Mouse (Mus musculus) spleen, postnatal 10 days (tissue): Measurements from ENCODE around the gene Foxq1.

Experiments used
- DNase-seq, 2 experiments: peaks; one replicate each; pipeline ENCODE4 v3.0.0; 2021 to 2022; ENCODE audit warnings: low spot score in 2 of 2

The Foxq1 gene

GRCm38 (mm10) chr13:31572806-31573508 is 17.0 kb downstream of the Foxq1 start:
- no peak for DNase-seq

GRCm38 (mm10) chr13:31574627-31575026 is 18.7 kb downstream of the Foxq1 start:
- DNase-seq = no peak

GRCm38 (mm10) chr13:31576696-31577095 is 20.8 kb downstream of the Foxq1 start:
- no peak for DNase-seq

DNA sequence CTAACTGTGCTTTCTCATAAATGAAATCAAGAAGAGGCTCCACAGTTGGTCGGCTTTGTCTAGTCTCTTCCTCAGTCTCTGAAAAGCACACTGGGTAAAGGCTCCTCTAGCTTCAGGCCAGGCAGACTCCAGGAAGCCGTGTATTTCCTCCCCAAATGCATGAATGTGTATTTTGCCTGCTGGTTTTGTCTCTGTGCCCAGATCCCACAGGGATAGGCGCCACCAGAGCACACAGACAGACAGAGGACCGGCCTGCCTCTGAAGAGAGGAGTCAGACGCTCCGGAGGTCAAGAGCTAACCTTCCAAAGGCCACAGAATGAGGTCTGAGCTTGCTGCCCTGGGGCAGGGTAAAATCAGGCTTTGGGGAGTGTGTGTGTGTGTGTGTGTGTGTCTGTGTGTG is 21.6 kb downstream of the Foxq1 start:
- DNase-seq = no peak

DNA sequence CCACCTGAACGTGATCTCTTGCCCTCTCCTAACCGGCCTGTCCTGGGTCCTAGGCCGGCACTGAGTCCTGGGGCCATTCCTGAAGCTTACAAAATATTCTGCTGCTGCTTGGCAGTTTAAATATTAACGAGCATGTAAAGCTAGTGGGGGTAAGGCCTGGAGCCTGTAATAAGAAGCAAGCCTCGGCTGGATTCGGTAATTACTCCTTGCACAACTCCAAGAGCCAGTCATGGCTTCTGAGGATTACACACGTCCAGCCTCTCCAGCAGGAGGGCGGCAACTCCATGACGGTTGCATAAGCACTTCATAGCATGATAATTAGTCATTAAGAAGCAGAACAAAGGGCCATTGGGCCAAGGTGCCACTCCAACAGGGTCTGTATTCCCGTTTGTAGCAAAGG is 22.5 kb downstream of the Foxq1 start:
- no peak for DNase-seq

- DNase-seq = no peak
Observed at GRCm38 (mm10) chr13:31579866-31580265, 23.9 kb downstream of the Foxq1 start.

GRCm38 (mm10) chr13:31587341-31587740 is 31.4 kb downstream of the Foxq1 start:
- no peak for DNase-seq

- DNase-seq = no peak
Observed at GRCm38 (mm10) chr13:31599576-31599975, 43.6 kb downstream of the Foxq1 start.

DNA sequence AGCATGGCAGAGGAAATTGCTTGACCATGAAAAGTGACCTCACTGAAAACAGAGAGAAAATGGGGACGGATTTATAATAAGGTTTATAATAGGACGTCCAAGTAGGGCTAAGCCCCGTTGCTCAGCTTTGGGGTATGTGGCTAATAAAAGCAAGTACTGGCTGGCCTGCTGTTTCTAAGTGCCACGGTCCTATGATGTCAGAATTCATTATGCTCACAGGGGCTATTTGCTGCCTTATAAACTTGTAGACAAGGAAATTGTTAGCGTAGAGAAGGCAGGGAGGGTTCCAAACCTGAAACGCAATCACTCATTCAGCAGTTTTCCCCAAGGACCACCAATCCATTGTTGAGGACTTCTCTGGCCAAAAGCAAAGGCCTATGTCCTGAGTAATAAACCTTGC is 48.0 kb downstream of the Foxq1 start:
- no peak for DNase-seq
